Mouse (Mus musculus): ENCODE results near the gene Cxcr2.

GRCm38 (mm10) chr1:74178618-74179017 is 24.8 kb downstream of the Cxcr2 start:
- no peak for TF ChIP-seq CTCF (IDR thresholded peaks at IDR 0.05; ENCODE audit: extremely low read depth, insufficient read depth, insufficient read length, insufficient replicate concordance)
- no peak for TF ChIP-seq POLR2A (IDR thresholded peaks at IDR 0.05; ENCODE audit: low read depth, low read length)

Measured in spleen, adult 2 months (tissue).